Mouse (Mus musculus) thymus, adult 2 months (tissue): Measurements from ENCODE around the gene Aldh1a1. TPM values are rescaled to one million over a fixed set of nuclear protein-coding genes. Genes with fewer than 3 reads are reported as not detected.
"Not testable (repeated sequence)": the region's sequence is repeated elsewhere in the genome, so short reads cannot be mapped to it uniquely, and the experiment has no call there.

Experiments
- DNase-seq: peaks from one replicate; pipeline ENCODE4 v3.0.0; 2021
- H3K27ac ChIP-seq: fragments of 200-500 bp; 2 replicates; pipeline ENCODE4 v1.5.1; 2012; ENCODE audit warnings: low read length, control low read depth; ENCODE audit not compliant: control insufficient read depth, insufficient read depth
- H3K27me3 ChIP-seq: fragments of 200-500 bp; 2 replicates; pipeline ENCODE4 v1.6.1; 2012; ENCODE audit warnings: mild to moderate bottlenecking, low read length, moderate library complexity, mixed read lengths; ENCODE audit not compliant: control insufficient read depth, insufficient read depth
- H3K36me3 ChIP-seq: fragments of 200-500 bp; 2 replicates; pipeline ENCODE4 v1.6.1; 2012; ENCODE audit warnings: mild to moderate bottlenecking, low read length, moderate library complexity; ENCODE audit not compliant: control insufficient read depth, insufficient read depth
- H3K4me1 ChIP-seq: fragments of 200-500 bp; replicated peaks from 2 replicates; pipeline ENCODE4 v1.6.1; 2012; ENCODE audit warnings: low read length; ENCODE audit not compliant: control insufficient read depth, insufficient read depth
- H3K4me3 ChIP-seq: fragments of 200-500 bp; 2 replicates; pipeline ENCODE4 v1.5.1; 2012; ENCODE audit warnings: mild to moderate bottlenecking, low read length, control low read depth, moderate library complexity; ENCODE audit not compliant: control insufficient read depth, insufficient read depth
- CTCF ChIP-seq: fragments of 200-500 bp; IDR thresholded peaks from 2 replicates; pipeline ENCODE4 v1.5.1; 2012; ENCODE audit warnings: mild to moderate bottlenecking, control low read depth, low read length, moderate library complexity, borderline replicate concordance; ENCODE audit not compliant: control insufficient read depth, poor library complexity, insufficient read depth; ENCODE audit errors: extremely low read depth
- POLR2A ChIP-seq: fragments of 200-500 bp; IDR thresholded peaks from 2 replicates; pipeline ENCODE4 v1.6.1; 2012; ENCODE audit warnings: mild to moderate bottlenecking, low read length, control low read depth, moderate library complexity; ENCODE audit not compliant: control insufficient read depth, poor library complexity, insufficient read depth; ENCODE audit errors: extremely low read depth
- WGBS: fragments of 180-500 bp; shearing (Covaris S2); methylation state at CpG from one replicate; pipeline ENCODE4 v1.1.7; 2018; 5-methylcytosine and 5-hydroxymethylcytosine counted together
- polyA plus RNA-seq: library from polyadenylated mRNA; depleted of rRNA; stranded (reverse); fragments of >200 nt; gene quantifications from 2 replicates; pipeline ENCODE4 v1.2.3, GENCODE M21; 2012

Gene Aldh1a1
- polyA plus RNA-seq, 1 experiment, result 2.6 TPM

DNA sequence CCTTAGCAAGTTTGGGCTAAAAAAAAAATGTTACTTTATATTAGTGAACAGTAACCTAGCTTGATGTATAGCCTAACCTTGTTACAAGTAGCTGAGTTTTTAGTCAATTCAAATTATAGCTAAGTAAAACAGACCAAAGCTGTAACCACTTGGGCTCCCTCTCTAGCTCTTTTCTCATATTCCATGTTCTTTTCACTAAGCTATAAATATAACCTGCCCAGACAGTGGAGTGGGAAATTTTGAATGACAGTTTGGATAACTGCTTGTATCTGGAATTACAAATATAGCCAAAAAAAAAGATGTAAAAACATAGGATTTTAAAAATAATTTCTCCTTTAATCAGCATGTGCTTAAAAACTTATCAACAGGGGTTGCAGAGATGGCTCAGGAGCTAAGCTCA is 12.8 kb downstream of the Aldh1a1 start:
- DNase-seq, result no peak
- Histone ChIP-seq H3K36me3 (no peaks in the 10 kb centered on the region), H3K27ac (no peak overlapping the region), H3K4me3 (no peak overlapping the region), H3K4me1 (no peaks in the 10 kb centered on the region), H3K27me3 (no peaks in the 10 kb centered on the region)
- TF ChIP-seq POLR2A (no peak), CTCF (no peak)

DNA sequence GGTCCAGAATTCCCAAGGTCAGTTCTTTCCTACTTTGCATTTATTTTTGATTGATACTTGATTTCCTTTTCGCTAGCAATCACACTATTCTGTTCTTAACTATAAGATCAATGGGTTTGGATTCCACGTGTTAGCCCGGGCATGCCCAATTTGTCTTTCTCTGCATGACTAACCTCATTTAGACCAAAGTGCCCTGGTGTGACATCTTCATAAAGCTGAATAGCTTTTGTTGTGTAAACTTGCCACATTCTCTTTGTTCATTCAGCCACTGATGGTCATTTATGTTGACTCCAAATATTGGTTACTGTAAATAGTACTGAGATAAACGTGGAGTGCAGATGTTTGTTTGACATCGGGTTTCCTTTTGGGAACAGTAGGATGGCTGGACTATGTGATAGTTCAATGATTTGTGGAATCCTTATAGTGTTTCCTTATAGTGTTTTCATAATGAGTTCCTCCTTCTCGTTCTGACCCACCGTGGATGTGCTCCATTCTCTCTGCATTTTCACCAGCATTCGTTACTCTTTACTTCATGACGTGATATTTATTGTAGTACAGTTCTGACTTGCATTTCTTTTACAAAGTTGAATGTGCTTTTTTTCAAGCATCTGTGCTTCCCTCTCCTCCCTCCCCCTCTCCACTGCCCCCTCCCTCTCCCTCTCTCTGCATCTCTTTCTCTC is 14.6 kb downstream of the Aldh1a1 start:
- WGBS, result 82% methylated on average over 9 of the region's 9 CpGs
- H3K4me1 ChIP-seq, result no peaks in the 10 kb centered on the region

GRCm38 (mm10) chr19:20508609-20509008 is 16.1 kb downstream of the Aldh1a1 start:
- no peak overlapping the region for H3K4me3 ChIP-seq
- H3K36me3 ChIP-seq, result no peaks in the 10 kb centered on the region
- TF ChIP-seq CTCF (no peak), POLR2A (no peak)
- H3K27ac ChIP-seq, result no peak overlapping the region
- no peak for DNase-seq
- no peaks in the 10 kb centered on the region for H3K27me3 ChIP-seq
- WGBS, result 83% methylated on average over 4 of the region's 4 CpGs
- no peaks in the 10 kb centered on the region for H3K4me1 ChIP-seq

More for the DNA sequence above, 14.6 kb downstream of the Aldh1a1 start:
- H3K27ac ChIP-seq, result no peak overlapping the region
- TF ChIP-seq CTCF (no peak), POLR2A (no peak)
- no peaks in the 10 kb centered on the region for H3K36me3 ChIP-seq
- H3K4me3 ChIP-seq, result no peak overlapping the region
- H3K27me3 ChIP-seq, result no peaks in the 10 kb centered on the region
- DNase-seq, result no peak

GRCm38 (mm10) chr19:20511971-20512370 is 19.5 kb downstream of the Aldh1a1 start:
- no peaks in the 10 kb centered on the region for H3K4me1 ChIP-seq
- no peak overlapping the region for H3K27ac ChIP-seq
- no peak for DNase-seq
- H3K27me3 ChIP-seq, result no peaks in the 10 kb centered on the region
- no peaks in the 10 kb centered on the region for H3K36me3 ChIP-seq
- 94% methylated on average over 2 of the region's 2 CpGs for WGBS
- TF ChIP-seq CTCF (no peak), POLR2A (no peak)
- H3K4me3 ChIP-seq, result no peak overlapping the region

GRCm38 (mm10) chr19:20513181-20513580 is 20.7 kb downstream of the Aldh1a1 start:
- WGBS, result 90% methylated on average over 2 of the region's 2 CpGs
- Histone ChIP-seq H3K27ac (no peak overlapping the region), H3K4me3 (no peak overlapping the region)

GRCm38 (mm10) chr19:20513688-20514361 is 21.3 kb downstream of the Aldh1a1 start:
- 82% methylated on average over 6 of the region's 6 CpGs for WGBS
- TF ChIP-seq CTCF (no peak), POLR2A (no peak)
- Histone ChIP-seq H3K27ac (no peak overlapping the region), H3K36me3 (no peaks in the 10 kb centered on the region), H3K4me3 (no peak overlapping the region), H3K4me1 (no peaks in the 10 kb centered on the region), H3K27me3 (no peaks in the 10 kb centered on the region)
- no peak for DNase-seq

More at GRCm38 (mm10) chr19:20513181-20513580, 20.7 kb downstream of the Aldh1a1 start:
- Histone ChIP-seq H3K36me3 (no peaks in the 10 kb centered on the region), H3K27me3 (no peaks in the 10 kb centered on the region), H3K4me1 (no peaks in the 10 kb centered on the region)
- DNase-seq, result no peak
- no peak for TF ChIP-seq CTCF
- TF ChIP-seq POLR2A, result no peak

DNA sequence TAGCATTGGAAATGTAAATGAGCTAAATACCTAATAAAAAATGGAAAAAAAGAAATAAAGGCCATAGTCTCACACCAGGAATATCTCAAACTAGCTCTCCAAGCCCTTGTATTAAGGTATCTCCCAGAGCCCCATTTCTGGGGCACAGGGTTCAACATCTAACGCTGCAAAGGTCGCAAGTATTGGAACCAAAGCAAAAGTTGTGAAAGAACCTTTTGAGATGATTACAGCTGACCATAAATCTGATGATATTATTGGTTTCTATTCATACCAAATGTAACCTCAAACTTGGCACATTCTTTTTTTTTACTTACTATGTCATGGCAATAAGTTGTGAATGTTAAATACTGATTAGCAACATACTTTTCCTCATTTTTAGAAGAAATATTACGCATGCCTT is 24.0 kb downstream of the Aldh1a1 start:
- TF ChIP-seq CTCF (no peak), POLR2A (no peak)
- DNase-seq, result no peak
- 96% methylated on average over 3 of the region's 3 CpGs for WGBS

DNA sequence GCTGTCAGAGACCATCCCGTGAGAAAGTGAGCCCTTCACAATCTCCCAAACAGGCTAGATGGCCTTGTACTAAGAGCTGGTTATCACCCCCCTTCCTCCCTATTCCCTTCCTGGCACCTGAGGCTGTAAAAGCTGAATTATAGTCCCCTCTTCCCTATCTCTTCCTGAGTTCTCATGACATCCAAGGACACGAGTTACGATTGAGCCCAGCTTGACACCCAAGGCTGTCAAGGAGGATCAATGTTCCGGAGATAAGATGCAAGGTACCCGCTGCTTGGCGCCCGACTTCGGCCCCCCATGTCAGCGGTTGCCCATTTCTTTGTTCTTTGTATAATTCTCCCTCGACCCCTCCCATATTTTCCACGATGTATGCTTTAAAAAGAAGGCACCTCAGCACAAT is 36.6 kb downstream of the Aldh1a1 start:
- not testable (repeated sequence) for H3K4me3 ChIP-seq, H3K36me3 ChIP-seq, H3K4me1 ChIP-seq, DNase-seq, H3K27me3 ChIP-seq, H3K27ac ChIP-seq
- 86% methylated on average over 11 of the region's 11 CpGs for WGBS

More for the DNA sequence above, 24.0 kb downstream of the Aldh1a1 start:
- no peaks in the 10 kb centered on the region for H3K4me1 ChIP-seq
- H3K27ac ChIP-seq, result no peak overlapping the region
- no peaks in the 10 kb centered on the region for H3K36me3 ChIP-seq
- no peaks in the 10 kb centered on the region for H3K27me3 ChIP-seq
- H3K4me3 ChIP-seq, result no peak overlapping the region
